Mouse (Mus musculus) kidney, adult 2 months (tissue): ENCODE results near the gene Hist1h4n.
"Not testable (repeated sequence)": the region's sequence is repeated elsewhere in the genome, so short reads cannot be mapped to it uniquely, and the experiment has no call there.

Experiments
- CTCF ChIP-seq: fragments of 200-500 bp; conservative IDR thresholded peaks from 2 replicates; pipeline ENCODE4 v1.5.1; 2011; ENCODE audit warnings: low read depth, mild to moderate bottlenecking, control low read depth, low read length, moderate library complexity, mixed read lengths; ENCODE audit not compliant: insufficient read depth, insufficient read length
- POLR2A ChIP-seq: fragments of 200-500 bp; IDR thresholded peaks from one replicate; pipeline ENCODE4 v1.6.1; 2011; ENCODE audit warnings: low read depth, low read length, control low read depth

- not testable (repeated sequence) for TF ChIP-seq CTCF, POLR2A
Measured at GRCm38 (mm10) chr13:21803058-21803457, 28.9 kb downstream of the Hist1h4n start.
